In the genomic region with DNA sequence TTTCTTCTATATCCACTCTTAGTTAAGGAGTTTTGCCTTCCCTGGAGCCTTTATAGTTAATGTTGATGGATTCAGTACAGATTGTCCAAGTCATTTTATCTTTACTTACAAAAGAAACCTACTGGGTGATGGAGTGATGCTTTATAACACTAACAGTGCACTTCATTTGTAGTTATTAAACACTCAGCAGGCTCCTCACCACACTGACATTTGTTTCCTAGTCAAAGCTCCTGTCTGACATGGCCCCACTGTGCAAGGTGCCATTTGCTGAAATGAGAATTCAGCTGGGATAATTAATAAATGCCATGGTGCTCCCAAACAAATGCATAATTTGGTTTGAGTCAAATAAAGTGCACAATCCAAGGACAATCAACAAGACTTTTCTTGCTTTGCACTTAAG, we compare ENCODE assay signal across 20 mouse cellular contexts.
DNase-seq lines count a peak whose midpoint lies in the region; ATAC-seq and TF ChIP-seq lines count a peak whose summit lies in the region.
"Had no signal": no experiment of that assay in that cellular context is flagged by ENCODE, and none has a peak within 500 bp of the region (broad histone marks: within the 10 kb centered on the region; RNA-seq: fewer than 3 reads in every experiment).

No protein-coding gene starts in this region.

- no peaks in the 10 kb centered on the region for H3K4me1 ChIP-seq in forebrain, embryonic 14.5 days (ENCODE audit: control insufficient read depth, insufficient read depth, low read length)
- no peaks in the 10 kb centered on the region for H3K4me1 ChIP-seq in forebrain, embryonic 11.5 days (replicated peaks; ENCODE audit: control insufficient read depth, insufficient read depth, low read length)
- no peaks in the 10 kb centered on the region for H3K4me1 ChIP-seq in hindbrain, embryonic 13.5 days (replicated peaks)
- no peaks in the 10 kb centered on the region for H3K4me1 ChIP-seq in hindbrain, embryonic 12.5 days
- H3K4me1 ChIP-seq in midbrain, embryonic 12.5 days = no peaks in the 10 kb centered on the region
- no peaks in the 10 kb centered on the region for H3K4me1 ChIP-seq in midbrain, embryonic 11.5 days (ENCODE audit: control insufficient read depth, insufficient read depth, low read length)
- H3K4me1 ChIP-seq: embryonic facial prominence, embryonic 10.5 days; embryonic facial prominence, embryonic 12.5 days; forebrain, embryonic 12.5 days had no signal

- no peak overlapping the region for H3K4me3 ChIP-seq in forebrain, embryonic 14.5 days (ENCODE audit: low read depth, low read length)
- H3K4me3 ChIP-seq in forebrain, embryonic 11.5 days (ENCODE audit: low read depth, low read length) = no peak overlapping the region
- no peak overlapping the region for H3K4me3 ChIP-seq in hindbrain, embryonic 13.5 days
- H3K4me3 ChIP-seq in hindbrain, embryonic 12.5 days = no peak overlapping the region
- no peak overlapping the region for H3K4me3 ChIP-seq in midbrain, embryonic 12.5 days
- H3K4me3 ChIP-seq in midbrain, embryonic 11.5 days (ENCODE audit: low read depth, low read length) = no peak overlapping the region
- H3K4me3 ChIP-seq: embryonic facial prominence, embryonic 10.5 days; embryonic facial prominence, embryonic 12.5 days; forebrain, embryonic 12.5 days had no signal

- no peaks in the 10 kb centered on the region for H3K36me3 ChIP-seq in forebrain, embryonic 14.5 days (ENCODE audit: control insufficient read depth, insufficient read depth, low read length)
- no peaks in the 10 kb centered on the region for H3K36me3 ChIP-seq in forebrain, embryonic 11.5 days (ENCODE audit: control insufficient read depth, insufficient read depth, low read length)
- no peaks in the 10 kb centered on the region for H3K36me3 ChIP-seq in hindbrain, embryonic 13.5 days
- no peaks in the 10 kb centered on the region for H3K36me3 ChIP-seq in hindbrain, embryonic 12.5 days
- H3K36me3 ChIP-seq in midbrain, embryonic 12.5 days = no peaks in the 10 kb centered on the region
- no peaks in the 10 kb centered on the region for H3K36me3 ChIP-seq in midbrain, embryonic 11.5 days (ENCODE audit: control insufficient read depth, insufficient read depth, low read length)
- H3K36me3 ChIP-seq: embryonic facial prominence, embryonic 10.5 days; embryonic facial prominence, embryonic 12.5 days; forebrain, embryonic 12.5 days had no signal

- H3K27me3 ChIP-seq in forebrain, embryonic 14.5 days (replicated peaks; ENCODE audit: control insufficient read depth, insufficient read depth, low read length) = no peaks in the 10 kb centered on the region
- H3K27me3 ChIP-seq in forebrain, embryonic 11.5 days (ENCODE audit: control insufficient read depth, insufficient read depth, low read length) = no peaks in the 10 kb centered on the region
- H3K27me3 ChIP-seq in hindbrain, embryonic 13.5 days = no peaks in the 10 kb centered on the region
- H3K27me3 ChIP-seq in hindbrain, embryonic 12.5 days = no peaks in the 10 kb centered on the region
- H3K27me3 ChIP-seq in midbrain, embryonic 12.5 days = no peaks in the 10 kb centered on the region
- H3K27me3 ChIP-seq in midbrain, embryonic 11.5 days (ENCODE audit: control insufficient read depth, insufficient read depth, low read length) = no peaks in the 10 kb centered on the region
- H3K27me3 ChIP-seq: embryonic facial prominence, embryonic 12.5 days; forebrain, embryonic 12.5 days had no signal

- TF ChIP-seq CTCF in brain, embryonic 14.5 days (IDR thresholded peaks at IDR 0.05; ENCODE audit: borderline replicate concordance, extremely low read depth, insufficient read depth, insufficient read length) = no peak

- no peak overlapping the region for H3K4me2 ChIP-seq in forebrain, embryonic 14.5 days (ENCODE audit: low read length)
- H3K4me2 ChIP-seq in forebrain, embryonic 11.5 days (ENCODE audit: low read depth, low read length, severe bottlenecking) = no peak overlapping the region
- no peak overlapping the region for H3K4me2 ChIP-seq in hindbrain, embryonic 13.5 days
- H3K4me2 ChIP-seq in hindbrain, embryonic 12.5 days (replicated peaks) = no peak overlapping the region
- no peak overlapping the region for H3K4me2 ChIP-seq in midbrain, embryonic 12.5 days (replicated peaks)
- H3K4me2 ChIP-seq in midbrain, embryonic 11.5 days = no peak overlapping the region
- H3K4me2 ChIP-seq: embryonic facial prominence, embryonic 12.5 days; forebrain, embryonic 12.5 days had no signal

- no peak overlapping the region for H3K27ac ChIP-seq in forebrain, embryonic 14.5 days (ENCODE audit: low read depth, low read length)
- H3K27ac ChIP-seq in forebrain, embryonic 11.5 days (ENCODE audit: low read depth, low read length) = no peak overlapping the region
- H3K27ac ChIP-seq in hindbrain, embryonic 13.5 days = no peak overlapping the region
- H3K27ac ChIP-seq in hindbrain, embryonic 12.5 days = no peak overlapping the region
- H3K27ac ChIP-seq in midbrain, embryonic 12.5 days (replicated peaks) = no peak overlapping the region
- no peak overlapping the region for H3K27ac ChIP-seq in midbrain, embryonic 11.5 days (ENCODE audit: low read depth, low read length)
- H3K27ac ChIP-seq: embryonic facial prominence, embryonic 10.5 days; embryonic facial prominence, embryonic 12.5 days; forebrain, embryonic 12.5 days had no signal

- no peak overlapping the region for H3K9ac ChIP-seq in forebrain, embryonic 14.5 days (ENCODE audit: low read length)
- no peak overlapping the region for H3K9ac ChIP-seq in forebrain, embryonic 11.5 days (ENCODE audit: low read length)
- no peak overlapping the region for H3K9ac ChIP-seq in hindbrain, embryonic 13.5 days
- no peak overlapping the region for H3K9ac ChIP-seq in hindbrain, embryonic 12.5 days
- H3K9ac ChIP-seq in midbrain, embryonic 12.5 days (replicated peaks) = no peak overlapping the region
- H3K9ac ChIP-seq in midbrain, embryonic 11.5 days (ENCODE audit: low read length) = no peak overlapping the region
- H3K9ac ChIP-seq: embryonic facial prominence, embryonic 12.5 days; forebrain, embryonic 12.5 days; forebrain, postnatal 0 days had no signal

- peak; percentile 18 for DNase-seq in forebrain, embryonic 14.5 days (ENCODE audit: low spot score)
- DNase-seq in forebrain, embryonic 11.5 days (ENCODE audit: low spot score) = no peak
- DNase-seq in midbrain, embryonic 11.5 days (ENCODE audit: low spot score, missing footprints) = no peak
- peak; percentile 58 for DNase-seq in brain, embryonic 14.5 days (ENCODE audit: low read depth)
- no peak for DNase-seq in left cerebral cortex, postnatal 36 days (ENCODE audit: low spot score in 2 of 2)
- DNase-seq: adrenal gland, adult 2 months; adrenal gland, postnatal 10 days; adrenal gland, postnatal 25 days; cerebellum, adult 11-12 months; cerebellum, adult 2 months; cerebellum, adult 9-10 months; cerebellum, postnatal 10 days; cerebellum, postnatal 25 days; forebrain, postnatal 0 days had no signal

- no peaks in the 10 kb centered on the region for H3K9me3 ChIP-seq in forebrain, embryonic 14.5 days (replicated peaks; ENCODE audit: control insufficient read depth, low read length)
- no peaks in the 10 kb centered on the region for H3K9me3 ChIP-seq in forebrain, embryonic 11.5 days (ENCODE audit: control insufficient read depth, low read length)
- no peaks in the 10 kb centered on the region for H3K9me3 ChIP-seq in hindbrain, embryonic 13.5 days
- no peaks in the 10 kb centered on the region for H3K9me3 ChIP-seq in hindbrain, embryonic 12.5 days (replicated peaks)
- no peaks in the 10 kb centered on the region for H3K9me3 ChIP-seq in midbrain, embryonic 12.5 days
- H3K9me3 ChIP-seq in midbrain, embryonic 11.5 days (ENCODE audit: control insufficient read depth, low read length) = no peaks in the 10 kb centered on the region
- H3K9me3 ChIP-seq: embryonic facial prominence, embryonic 10.5 days; embryonic facial prominence, embryonic 12.5 days; forebrain, embryonic 12.5 days had no signal

- no peak for TF ChIP-seq POLR2A in brain, embryonic 14.5 days (IDR thresholded peaks at IDR 0.05; ENCODE audit: borderline replicate concordance, extremely low read depth, insufficient read depth, insufficient read length, poor library complexity, severe bottlenecking)

- ATAC-seq in forebrain, embryonic 14.5 days = no peak
- ATAC-seq in forebrain, embryonic 11.5 days (replicated peaks; ENCODE audit: low FRiP score) = no peak
- ATAC-seq in hindbrain, embryonic 13.5 days (ENCODE audit: low FRiP score) = peak; percentile 52; the same call in 1 of the 2 replicates
- no peak for ATAC-seq in hindbrain, embryonic 12.5 days (ENCODE audit: low FRiP score)
- peak; percentile 41; the same call in 1 of the 2 replicates for ATAC-seq in midbrain, embryonic 12.5 days (ENCODE audit: low FRiP score, low read depth)
- no peak for ATAC-seq in midbrain, embryonic 11.5 days (ENCODE audit: low FRiP score)
- ATAC-seq: forebrain, postnatal 0 days had no signal

- intact Hi-C loops in left cerebral cortex, postnatal 36 days (cut with DNase I) = no loop called here

Comparison
In these comparisons a context has a peak if more than half of its experiments do, and no peak if none do; other contexts are left out.
1. ATAC-seq: peak in hindbrain, embryonic 13.5 days (single experiment) and midbrain, embryonic 12.5 days (single experiment); none in forebrain, embryonic 14.5 days (single experiment), forebrain, embryonic 11.5 days (single experiment), hindbrain, embryonic 12.5 days (single experiment) and midbrain, embryonic 11.5 days (single experiment).
2. DNase-seq: peak in forebrain, embryonic 14.5 days (single experiment) and brain, embryonic 14.5 days (single experiment); none in forebrain, embryonic 11.5 days (single experiment), midbrain, embryonic 11.5 days (single experiment) and left cerebral cortex, postnatal 36 days (0 of 2).